Mouse (Mus musculus) embryonic facial prominence, embryonic 12.5 days (tissue): Measurements from ENCODE around the gene Mreg. TPM values are rescaled to one million over a fixed set of nuclear protein-coding genes. Genes with fewer than 3 reads are reported as not detected.
A peak's percentile ranks its signal among the peaks of the same experiment; 100 is the strongest.

Experiments used
- ATAC-seq: fragments of 200-750 bp; cut with Nextera tagmentation; 2 replicates; pipeline ENCODE4 v1.8.0; 2017; ENCODE audit not compliant: insufficient number of reproducible peaks, insufficient read depth, low FRiP score, low TSS enrichment
- H3K27ac ChIP-seq: fragments of 300-500 bp; sonication (generic); 2 replicates; pipeline ENCODE4 v1.5.1; 2016; ENCODE audit warnings: mild to moderate bottlenecking
- H3K27me3 ChIP-seq: fragments of 300-500 bp; sonication (generic); 2 replicates; pipeline ENCODE4 v1.6.1; 2016; ENCODE audit warnings: mild to moderate bottlenecking, moderate library complexity
- H3K36me3 ChIP-seq: fragments of 300-500 bp; sonication (generic); 2 replicates; pipeline ENCODE4 v1.6.1; 2016; ENCODE audit warnings: mild to moderate bottlenecking
- H3K4me1 ChIP-seq: fragments of 300-500 bp; sonication (generic); 2 replicates; pipeline ENCODE4 v1.6.1; 2016
- H3K4me2 ChIP-seq: fragments of 300-500 bp; sonication (generic); replicated peaks from 2 replicates; pipeline ENCODE4 v1.6.1; 2016; ENCODE audit warnings: mild to moderate bottlenecking, moderate library complexity
- H3K4me3 ChIP-seq: fragments of 300-500 bp; sonication (generic); 2 replicates; pipeline ENCODE4 v1.5.1; 2016; ENCODE audit warnings: mild to moderate bottlenecking
- H3K9ac ChIP-seq: fragments of 300-500 bp; sonication (generic); 2 replicates; pipeline ENCODE4 v1.6.1; 2016; ENCODE audit warnings: mild to moderate bottlenecking, moderate library complexity
- H3K9me3 ChIP-seq: fragments of 300-500 bp; sonication (generic); 2 replicates; pipeline ENCODE4 v1.6.1; 2016; ENCODE audit warnings: mild to moderate bottlenecking, moderate library complexity
- WGBS: fragments of 180-500 bp; shearing (Covaris S2); methylation state at CpG from one replicate; pipeline ENCODE4 v1.1.7; 2016; 5-methylcytosine and 5-hydroxymethylcytosine counted together
- polyA plus RNA-seq: library from polyadenylated mRNA; unstranded; fragments of >200 nt; fragmentation: Nextera tagmentation; extraction: Ambion mirVana; gene quantifications from 2 replicates; pipeline ENCODE4 v1.2.1, GENCODE M21; 2016

Mreg gene
- polyA plus RNA-seq, 1 experiment from 2014 or later = 13.3 TPM

GRCm38 (mm10) chr1:72165723-72166467, 46.2 kb downstream of the Mreg start:
- Histone ChIP-seq H3K9me3 (no peaks in the 10 kb centered on the region), H3K4me1 (no peaks in the 10 kb centered on the region), H3K9ac (no peak overlapping the region), H3K27ac (no peak overlapping the region), H3K36me3 (no peaks in the 10 kb centered on the region), H3K27me3 (no peaks in the 10 kb centered on the region), H3K4me2 (no peak overlapping the region), H3K4me3 (no peak overlapping the region)
- no peak for ATAC-seq
- WGBS = 85% methylated on average over 20 of the region's 20 CpGs

DNA sequence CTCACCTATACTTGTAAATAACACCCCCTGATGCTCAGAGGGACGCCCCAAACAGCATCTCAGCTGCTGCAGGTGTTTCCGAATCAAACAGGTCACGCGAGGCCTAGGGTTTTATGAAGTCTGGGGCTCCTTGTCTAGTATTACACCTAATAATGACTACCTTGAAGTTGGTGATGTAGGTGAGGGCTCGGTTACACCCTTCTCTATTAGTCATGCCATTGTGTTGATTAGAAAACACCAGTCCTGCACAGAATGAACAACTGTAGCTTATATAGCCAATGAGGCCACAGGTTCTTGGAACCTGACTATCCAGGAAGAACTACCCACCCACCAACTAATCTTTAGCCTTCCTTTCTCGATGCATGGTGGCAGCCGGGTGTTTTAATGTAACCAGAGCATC, 51.8 kb downstream of the Mreg start:
- H3K4me1 ChIP-seq = no peaks in the 10 kb centered on the region
- H3K27ac ChIP-seq = no peak overlapping the region
- no peak for ATAC-seq
- no peak overlapping the region for H3K4me2 ChIP-seq
- no peaks in the 10 kb centered on the region for H3K36me3 ChIP-seq
- H3K9me3 ChIP-seq = no peaks in the 10 kb centered on the region
- H3K4me3 ChIP-seq = no peak overlapping the region
- 87% methylated on average over 7 of the region's 7 CpGs for WGBS
- no peaks in the 10 kb centered on the region for H3K27me3 ChIP-seq
- H3K9ac ChIP-seq = no peak overlapping the region

DNA sequence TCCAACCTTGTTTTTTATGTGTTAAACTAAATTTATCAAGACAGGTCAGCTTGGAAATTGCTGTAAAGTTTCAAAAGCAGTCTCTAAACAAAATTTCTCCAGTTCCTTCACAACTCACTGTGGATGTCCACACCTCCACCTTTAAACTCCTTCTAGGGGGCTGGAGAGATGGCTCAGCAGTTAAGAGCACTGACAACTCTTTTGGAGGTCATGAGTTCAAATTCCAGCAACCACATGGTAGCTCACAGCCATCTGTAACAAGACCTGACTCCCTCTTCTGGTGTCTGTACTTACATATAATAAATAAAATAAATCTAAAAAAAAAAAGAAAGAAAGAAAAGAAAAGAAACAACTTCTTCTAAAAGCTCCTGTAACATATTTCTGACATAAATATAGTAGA, 67.1 kb downstream of the Mreg start:
- no peaks in the 10 kb centered on the region for H3K36me3 ChIP-seq
- H3K9ac ChIP-seq = no peak overlapping the region
- no peak overlapping the region for H3K4me2 ChIP-seq
- H3K9me3 ChIP-seq = no peaks in the 10 kb centered on the region
- H3K27ac ChIP-seq = no peak overlapping the region
- H3K27me3 ChIP-seq = no peaks in the 10 kb centered on the region
- no peak for ATAC-seq
- H3K4me1 ChIP-seq = no peaks in the 10 kb centered on the region
- H3K4me3 ChIP-seq = no peak overlapping the region

DNA sequence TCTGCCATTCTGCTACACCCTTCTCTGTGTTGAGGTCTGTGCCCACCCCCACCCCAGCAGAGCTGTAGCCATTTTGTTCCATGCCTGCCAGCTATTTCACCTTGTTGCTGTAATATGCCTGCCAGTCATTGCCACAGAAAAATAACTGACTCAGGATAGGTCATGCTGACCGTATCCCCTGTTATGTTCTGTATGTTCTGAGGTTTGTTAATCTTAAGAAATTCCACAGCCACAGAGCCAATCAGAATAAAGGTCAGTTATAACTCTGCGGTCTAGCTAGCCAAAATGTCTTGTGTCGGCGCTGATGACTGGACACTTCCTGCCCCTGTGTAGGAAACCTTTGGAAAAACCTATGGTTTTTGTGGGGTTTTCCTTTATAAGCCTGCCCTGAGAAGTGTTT, 67.7 kb downstream of the Mreg start:
- no peak overlapping the region for H3K9ac ChIP-seq
- H3K4me2 ChIP-seq = no peak overlapping the region
- H3K9me3 ChIP-seq = no peaks in the 10 kb centered on the region
- ATAC-seq = no peak
- H3K4me1 ChIP-seq = no peaks in the 10 kb centered on the region
- no peak overlapping the region for H3K27ac ChIP-seq
- no peak overlapping the region for H3K4me3 ChIP-seq
- WGBS = 82% methylated on average over 4 of the region's 4 CpGs
- no peaks in the 10 kb centered on the region for H3K27me3 ChIP-seq
- no peaks in the 10 kb centered on the region for H3K36me3 ChIP-seq

- no peak for ATAC-seq
- no peaks in the 10 kb centered on the region for H3K4me1 ChIP-seq
- no peak overlapping the region for H3K27ac ChIP-seq
- WGBS = 6% methylated on average over 11 of the region's 11 CpGs
- H3K9me3 ChIP-seq = no peaks in the 10 kb centered on the region
- peak overlapping the region; percentile 20 for H3K4me3 ChIP-seq
- no peak overlapping the region; the same call in 1 of the 2 replicates for H3K9ac ChIP-seq
- H3K4me2 ChIP-seq = peak overlapping the region; percentile 44
- H3K27me3 ChIP-seq = no peaks in the 10 kb centered on the region
- no peaks in the 10 kb centered on the region for H3K36me3 ChIP-seq
Observed at GRCm38 (mm10) chr1:72141893-72142480, 70.1 kb downstream of the Mreg start.

- ATAC-seq = no peak
- H3K36me3 ChIP-seq = no peaks in the 10 kb centered on the region
- peaks cover 3% of the 10 kb centered on the region; the same call in 1 of the 2 replicates for H3K9me3 ChIP-seq
- no peak overlapping the region for H3K9ac ChIP-seq
- no peaks in the 10 kb centered on the region for H3K4me1 ChIP-seq
- no peak overlapping the region for H3K27ac ChIP-seq
- H3K4me2 ChIP-seq = no peak overlapping the region
- H3K4me3 ChIP-seq = no peak overlapping the region
- 86% methylated on average over 10 of the region's 10 CpGs for WGBS
- H3K27me3 ChIP-seq = no peaks in the 10 kb centered on the region
Observed at GRCm38 (mm10) chr1:72136101-72136500, 76.0 kb downstream of the Mreg start.

- H3K9me3 ChIP-seq = peaks cover 3% of the 10 kb centered on the region; the same call in 1 of the 2 replicates
- no peak overlapping the region for H3K27ac ChIP-seq
- no peaks in the 10 kb centered on the region for H3K4me1 ChIP-seq
- H3K9ac ChIP-seq = no peak overlapping the region
- no peak overlapping the region for H3K4me2 ChIP-seq
- no peaks in the 10 kb centered on the region for H3K36me3 ChIP-seq
- no peaks in the 10 kb centered on the region for H3K27me3 ChIP-seq
- 50% methylated on average over 1 of the region's 1 CpGs for WGBS
- ATAC-seq = no peak
- no peak overlapping the region for H3K4me3 ChIP-seq
Observed at GRCm38 (mm10) chr1:72134534-72134933, 77.6 kb downstream of the Mreg start.

GRCm38 (mm10) chr1:72123434-72124297, 88.4 kb downstream of the Mreg start:
- Histone ChIP-seq H3K9me3 (no peaks in the 10 kb centered on the region), H3K27ac (no peak overlapping the region), H3K9ac (no peak overlapping the region), H3K4me3 (no peak overlapping the region), H3K36me3 (no peaks in the 10 kb centered on the region), H3K4me2 (peak overlapping the region; percentile 21; the same call in 1 of the 2 replicates), H3K27me3 (no peaks in the 10 kb centered on the region), H3K4me1 (no peaks in the 10 kb centered on the region)
- ATAC-seq = peak; percentile 72; the same call in 1 of the 2 replicates
- 32% methylated on average over 23 of the region's 23 CpGs for WGBS

DNA sequence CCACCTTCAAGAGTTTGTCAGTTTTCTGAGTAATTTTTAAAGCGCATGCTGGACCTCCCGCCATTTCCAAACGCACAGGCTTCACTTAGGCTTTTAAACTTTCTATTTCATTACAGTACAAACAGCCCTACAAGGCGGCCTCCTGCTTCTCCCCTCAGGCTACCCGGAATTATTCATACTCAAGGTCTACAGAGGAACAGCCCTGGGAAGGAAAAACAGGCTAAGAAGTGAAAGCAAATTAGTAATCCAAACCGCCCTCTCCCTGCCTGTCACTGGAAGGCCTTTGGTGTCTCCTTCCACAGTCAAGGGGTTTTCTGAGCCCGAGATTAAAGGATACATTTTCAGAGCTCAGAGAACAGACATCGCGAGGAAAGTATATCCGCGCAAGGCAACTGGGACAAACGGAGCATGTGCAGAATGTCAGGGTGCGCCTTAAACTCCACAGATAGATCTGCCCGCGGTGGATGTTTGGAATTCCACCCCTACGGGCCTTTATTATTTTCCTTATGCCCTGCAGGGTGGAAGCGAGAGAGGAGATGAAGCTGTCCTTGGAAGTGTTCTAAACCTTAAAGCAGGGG, 90.4 kb downstream of the Mreg start:
- no peak for ATAC-seq
- no peak overlapping the region for H3K4me3 ChIP-seq
- 71% methylated on average over 17 of the region's 17 CpGs for WGBS
- no peak overlapping the region for H3K27ac ChIP-seq
- no peak overlapping the region for H3K4me2 ChIP-seq
- no peaks in the 10 kb centered on the region for H3K4me1 ChIP-seq
- no peaks in the 10 kb centered on the region for H3K36me3 ChIP-seq
- no peak overlapping the region for H3K9ac ChIP-seq
- no peaks in the 10 kb centered on the region for H3K27me3 ChIP-seq
- no peaks in the 10 kb centered on the region for H3K9me3 ChIP-seq

- Histone ChIP-seq H3K4me2 (no peak overlapping the region), H3K27me3 (no peaks in the 10 kb centered on the region)
Observed at GRCm38 (mm10) chr1:72119981-72120380, 92.1 kb downstream of the Mreg start.

DNA sequence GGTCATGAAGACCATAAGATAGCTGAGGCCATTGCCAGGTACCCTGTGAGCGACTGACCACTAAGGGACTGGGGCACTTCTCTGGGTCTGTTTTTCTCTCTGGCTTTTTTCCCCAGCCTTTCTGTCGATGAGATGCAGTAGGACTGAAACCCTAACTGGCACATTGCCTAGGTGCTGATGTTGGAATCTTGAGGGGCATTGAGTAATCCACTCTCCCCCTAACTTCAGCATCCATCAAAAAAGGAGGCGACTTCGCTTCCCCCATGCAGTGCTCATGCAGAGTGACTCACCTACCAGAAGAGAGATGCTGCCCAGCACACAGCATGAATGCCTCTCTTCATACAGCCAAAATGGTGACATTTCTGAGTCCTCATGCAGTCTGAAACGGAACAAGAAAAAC, 97.9 kb downstream of the Mreg start:
- no peak overlapping the region for H3K4me2 ChIP-seq
- H3K27me3 ChIP-seq = no peaks in the 10 kb centered on the region
- H3K36me3 ChIP-seq = no peaks in the 10 kb centered on the region
- no peak overlapping the region for H3K9ac ChIP-seq
- no peak for ATAC-seq
- H3K4me3 ChIP-seq = no peak overlapping the region
- no peaks in the 10 kb centered on the region for H3K9me3 ChIP-seq
- 76% methylated on average over 5 of the region's 5 CpGs for WGBS
- H3K4me1 ChIP-seq = no peaks in the 10 kb centered on the region
- no peak overlapping the region for H3K27ac ChIP-seq

More at GRCm38 (mm10) chr1:72119981-72120380, 92.1 kb downstream of the Mreg start:
- whole genome bisulfite sequencing = 72% methylated on average over 4 of the region's 4 CpGs
- Histone ChIP-seq H3K36me3 (no peaks in the 10 kb centered on the region), H3K4me1 (no peaks in the 10 kb centered on the region), H3K27ac (no peak overlapping the region), H3K9me3 (no peaks in the 10 kb centered on the region), H3K4me3 (no peak overlapping the region), H3K9ac (no peak overlapping the region)
- no peak for ATAC-seq
